Mouse (Mus musculus): Measurements from ENCODE around the gene Trp63.

The Trp63 gene

DNA sequence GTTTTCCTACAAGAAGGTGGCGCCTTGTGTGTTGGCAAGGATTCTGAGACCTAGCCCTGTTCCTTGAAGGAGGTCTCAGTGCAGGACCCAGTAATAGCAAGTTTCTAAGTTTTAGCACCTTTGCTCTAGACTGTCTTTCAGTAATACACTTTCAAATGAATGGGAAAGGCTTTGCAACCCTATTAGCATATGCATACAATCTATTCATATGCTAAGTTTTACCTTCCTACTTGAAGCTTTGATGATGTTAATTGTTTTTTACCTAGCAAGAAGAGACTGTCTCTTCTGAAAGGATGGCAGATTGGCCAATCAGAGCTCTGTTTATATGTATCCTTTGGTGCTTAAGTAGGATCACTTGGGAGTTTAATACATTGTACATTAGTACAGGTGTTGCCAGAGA lies 187.9 kb downstream of the Trp63 start:
- DNase-seq (ENCODE audit: low spot score) = no peak

DNA sequence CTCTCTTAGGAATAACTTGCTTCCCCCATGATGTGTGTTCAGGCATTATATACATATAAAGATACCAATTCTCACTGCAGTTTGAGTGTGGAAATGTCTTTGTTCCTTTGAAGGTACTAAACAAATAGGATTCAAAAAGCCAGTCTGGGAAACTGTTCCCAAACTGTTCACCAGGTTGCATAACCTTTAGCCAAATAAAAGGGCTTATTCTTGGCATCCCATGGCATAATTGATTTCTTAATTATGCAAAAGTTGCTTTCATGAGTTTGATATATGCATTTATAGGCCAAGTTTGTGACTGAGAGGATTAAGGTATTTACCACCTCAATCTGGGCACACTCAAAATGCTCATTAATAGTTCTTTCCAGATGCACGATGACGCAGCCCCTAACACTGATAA lies 192.1 kb downstream of the Trp63 start:
- no peak for DNase-seq (ENCODE audit: low spot score)

DNA sequence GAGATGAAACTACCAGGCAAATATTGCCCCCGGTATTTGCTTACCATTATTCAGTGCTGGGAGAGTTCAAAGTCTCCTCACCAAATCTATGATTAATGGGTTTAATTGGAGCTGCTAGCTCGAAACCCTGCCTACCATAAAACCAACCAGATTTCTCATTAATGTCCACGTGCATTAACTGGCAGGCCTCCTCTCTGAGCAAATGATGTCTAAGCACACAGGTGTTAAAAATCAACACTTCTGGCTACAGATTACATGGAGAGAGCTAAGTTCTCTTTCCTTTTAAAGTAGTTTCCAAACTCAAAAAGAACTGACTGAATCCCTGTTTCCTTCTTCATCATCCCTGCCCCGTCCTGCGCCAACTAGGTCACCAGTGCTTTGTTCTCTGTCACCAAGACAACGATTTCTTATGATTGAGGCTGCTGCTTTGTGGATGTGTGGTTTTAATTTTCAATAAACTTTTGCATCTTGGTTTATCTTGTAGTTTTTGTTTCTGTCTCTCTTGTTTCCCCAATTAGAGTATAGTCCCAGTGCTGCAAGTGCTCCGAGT lies 193.9 kb downstream of the Trp63 start:
- no peak for DNase-seq (ENCODE audit: low spot score)

DNA sequence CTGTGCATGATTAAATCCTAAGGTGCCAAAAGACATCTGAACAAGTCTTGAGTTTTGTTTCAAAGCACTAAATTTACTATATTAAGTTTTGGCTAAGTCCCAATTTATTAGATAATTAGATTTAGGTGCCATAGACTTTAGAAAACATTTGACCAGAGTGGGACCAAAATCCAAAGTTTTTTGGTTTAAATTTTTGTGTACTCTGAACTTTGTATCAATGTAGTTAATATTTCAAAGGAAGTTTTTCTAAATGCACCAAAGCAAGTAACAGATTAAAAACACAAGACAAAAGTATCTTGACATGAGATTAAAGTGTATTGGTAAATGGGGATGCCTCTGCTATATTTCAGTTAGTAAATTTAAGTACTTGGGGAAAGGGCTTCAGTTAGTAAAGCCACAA lies 194.6 kb downstream of the Trp63 start:
- no peak for DNase-seq (ENCODE audit: low spot score)

DNA sequence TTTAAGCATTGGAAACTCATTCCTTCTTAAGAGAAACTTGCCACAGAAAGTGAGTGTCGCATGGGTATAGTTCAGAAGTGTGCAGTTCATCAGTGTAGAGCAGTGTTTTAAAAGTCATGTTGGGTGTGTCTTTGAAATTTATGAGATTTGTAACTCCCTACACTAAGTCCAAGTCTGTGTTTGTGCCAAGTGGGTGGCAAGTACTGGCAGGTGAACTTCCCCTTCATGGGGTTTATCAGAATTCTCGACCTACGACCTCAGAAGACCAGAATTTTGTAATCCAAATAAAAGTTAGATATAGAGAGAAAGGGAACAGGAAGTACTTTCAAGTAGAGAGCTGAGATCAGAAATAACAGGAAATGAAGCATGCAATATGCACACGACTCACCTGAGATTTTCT lies 215.5 kb downstream of the Trp63 start:
- DNase-seq (ENCODE audit: low spot score) = no peak

DNA sequence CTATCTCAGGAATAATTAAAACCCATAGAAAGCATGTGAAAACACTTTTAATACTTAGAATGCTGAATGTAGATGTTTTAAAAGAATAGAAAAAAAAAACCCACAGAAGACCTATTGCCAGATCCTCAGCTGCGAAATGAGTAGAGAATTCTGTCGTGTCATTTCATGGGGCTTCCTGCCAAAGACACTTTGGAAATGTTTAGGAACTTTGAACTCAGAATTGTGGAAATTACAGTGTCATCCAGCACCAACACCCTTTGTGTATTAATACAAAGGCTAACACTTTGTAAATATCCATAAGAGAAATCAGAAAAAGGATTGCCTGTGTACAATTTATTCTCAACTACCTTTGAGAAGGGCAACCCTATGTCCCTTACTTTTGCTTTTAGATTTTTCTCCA lies 216.1 kb downstream of the Trp63 start:
- no peak for DNase-seq (ENCODE audit: low spot score)

DNA sequence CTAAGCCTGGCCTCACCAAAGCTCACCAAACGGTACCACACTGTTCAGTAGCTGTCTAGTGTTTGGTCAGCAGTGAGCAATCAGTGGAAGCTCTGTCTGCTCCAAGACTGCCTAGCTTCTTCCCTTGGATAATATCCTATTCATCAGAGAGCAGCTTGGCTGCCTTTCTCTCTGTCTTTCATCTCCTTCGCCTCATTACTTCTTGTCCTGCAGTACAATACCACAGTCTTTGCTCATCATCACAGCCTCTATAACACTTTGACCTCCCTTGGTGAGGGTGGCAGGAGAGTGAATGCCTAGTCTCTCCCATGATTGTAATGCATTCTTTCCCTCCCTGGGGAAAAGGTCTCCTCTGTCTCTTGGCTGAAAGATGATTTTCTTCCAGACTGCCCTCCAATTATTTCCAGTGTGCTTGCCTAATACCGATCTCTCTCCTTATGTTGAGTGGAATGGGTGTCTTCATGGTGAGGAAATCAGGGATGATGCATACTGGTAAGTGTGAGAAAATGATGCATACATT lies 216.9 kb downstream of the Trp63 start:
- DNase-seq (ENCODE audit: low spot score) = no peak

DNA sequence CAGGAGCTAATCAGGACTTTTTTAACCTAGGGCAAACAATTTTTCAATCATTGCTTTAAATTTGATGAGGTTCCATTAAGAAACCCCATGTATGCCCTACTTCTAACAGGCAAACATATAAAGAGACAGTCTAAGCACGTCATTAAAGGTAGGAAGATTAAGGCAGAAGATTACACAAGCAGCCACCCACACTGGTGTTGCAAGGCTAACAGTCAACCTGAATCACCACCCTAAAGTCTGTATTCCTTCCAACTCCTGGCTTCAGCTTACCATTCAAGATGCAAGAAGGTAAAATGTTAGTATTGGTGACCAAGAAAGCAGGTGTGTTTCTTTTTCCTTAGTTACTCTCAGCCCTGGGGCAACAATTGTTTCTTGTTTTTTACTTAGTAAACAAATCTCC lies 228.6 kb downstream of the Trp63 start:
- no peak for DNase-seq (ENCODE audit: low spot score)

DNA sequence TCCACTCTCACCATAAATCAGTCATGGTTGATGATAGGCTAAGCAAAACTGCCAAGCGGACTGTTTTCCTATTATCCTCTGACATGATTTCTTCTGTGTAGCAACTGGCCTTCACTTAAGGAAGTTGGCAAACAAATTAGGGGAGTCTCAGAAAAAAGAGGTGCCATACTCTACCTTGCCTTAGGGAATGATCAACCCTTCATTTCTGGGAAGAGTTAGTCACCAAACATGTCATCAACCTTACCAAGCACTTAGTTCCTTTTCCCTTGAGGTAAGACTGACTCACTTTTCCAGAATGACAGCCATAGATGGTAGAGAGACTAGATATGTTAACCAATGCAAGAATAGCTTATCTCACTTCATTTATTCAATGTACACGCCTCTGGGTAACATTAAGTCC lies 250.6 kb downstream of the Trp63 start:
- DNase-seq (ENCODE audit: low spot score) = no peak
